Mouse (Mus musculus): Measurements from ENCODE around the gene Vmn1r183.
"Not testable (repeated sequence)": the region's sequence is repeated elsewhere in the genome, so short reads cannot be mapped to it uniquely, and the experiment has no call there.

Vmn1r183 gene

GRCm38 (mm10) chr7:24052660-24053304 is at the start of gene Vmn1r183:
Gene Vmn1r183, plus strand, starts transcription at chr7:24053254.
- no peak for DNase-seq

- not testable (repeated sequence) for DNase-seq
Observed at GRCm38 (mm10) chr7:24074424-24074823, 21.4 kb downstream of the Vmn1r183 start.

GRCm38 (mm10) chr7:24081634-24082431 is 28.8 kb downstream of the Vmn1r183 start, which contains the start of gene Zfp180:
Gene Zfp180, plus strand, starts transcription at chr7:24081924.
- peak; percentile 93 for DNase-seq

- peak; percentile 13 for DNase-seq
Observed at GRCm38 (mm10) chr7:24082457-24083235, 29.6 kb downstream of the Vmn1r183 start.

GRCm38 (mm10) chr7:24086871-24087270 is 33.8 kb downstream of the Vmn1r183 start:
- no peak for DNase-seq

- DNase-seq, result no peak
Observed at GRCm38 (mm10) chr7:24087485-24088125, 34.6 kb downstream of the Vmn1r183 start.

- no peak for DNase-seq
Observed at GRCm38 (mm10) chr7:24104403-24104802, 51.3 kb downstream of the Vmn1r183 start.

- DNase-seq, result no peak
Observed at GRCm38 (mm10) chr7:24105144-24105703, 52.2 kb downstream of the Vmn1r183 start.

GRCm38 (mm10) chr7:24110839-24111238 is 57.8 kb downstream of the Vmn1r183 start:
- no peak for DNase-seq

GRCm38 (mm10) chr7:24111772-24112155 is 58.7 kb downstream of the Vmn1r183 start:
- no peak for DNase-seq

GRCm38 (mm10) chr7:24112156-24112856 is 59.3 kb downstream of the Vmn1r183 start, which contains the start of gene Zfp112:
Gene Zfp112, plus strand, starts transcription at chr7:24112314.
- DNase-seq, result no peak

- no peak for DNase-seq
Observed at GRCm38 (mm10) chr7:24113001-24113400, 59.9 kb downstream of the Vmn1r183 start.

Measured in thymus, postnatal 14 days (tissue).